Comparison of ENCODE assay signal across 19 mouse cellular contexts in the genomic region with DNA sequence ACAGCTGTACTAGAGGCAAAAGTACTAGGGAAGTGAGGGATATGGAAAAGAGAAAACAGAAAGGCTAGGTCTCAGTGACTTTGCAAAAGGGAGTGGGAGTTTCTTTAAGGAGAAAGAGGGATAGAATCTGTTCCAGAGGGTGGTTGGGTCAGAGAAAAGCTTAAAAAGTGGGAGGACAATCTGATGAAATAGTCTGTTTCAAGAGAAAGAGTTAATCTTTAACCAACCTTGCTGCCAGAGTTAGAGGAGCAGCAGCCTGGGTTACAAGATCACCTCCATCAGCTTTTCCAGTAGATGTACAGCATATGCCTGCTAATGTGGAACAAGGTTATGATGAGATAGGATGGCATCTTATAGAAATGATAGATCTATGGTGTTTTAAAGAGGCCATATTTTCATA.
"Had no signal": no experiment of that assay in that cellular context is flagged by ENCODE, and none has a peak within 500 bp of the region (broad histone marks: within the 10 kb centered on the region; RNA-seq: fewer than 3 reads in every experiment).

No protein-coding gene starts in this region.

- DNase-seq: lung, adult 18-20 months; lung, postnatal 10 days; lung, postnatal 4 days; midbrain, embryonic 14.5 days; retina, postnatal 1 day; right cerebral cortex, adult 18-20 months; right cerebral cortex, postnatal 25 days; right cerebral cortex, postnatal 4 days; spleen, adult 18-20 months; thymus, adult 18-20 months; thymus, postnatal 14 days; thymus, postnatal 36 days had no signal

- H3K4me2 ChIP-seq: lung, embryonic 14.5 days; midbrain, embryonic 12.5 days; neural tube, embryonic 13.5 days; neural tube, embryonic 15.5 days had no signal

- H3K9me3 ChIP-seq: midbrain, embryonic 10.5 days; midbrain, embryonic 12.5 days; neural tube, embryonic 15.5 days had no signal

- H3K27me3 ChIP-seq: midbrain, embryonic 12.5 days; neural tube, embryonic 13.5 days; neural tube, embryonic 15.5 days had no signal

- ATAC-seq: midbrain, embryonic 16.5 days had no signal

- H3K36me3 ChIP-seq: midbrain, embryonic 10.5 days; midbrain, embryonic 12.5 days; neural tube, embryonic 13.5 days; neural tube, embryonic 15.5 days had no signal

- H3K4me1 ChIP-seq: midbrain, embryonic 10.5 days; midbrain, embryonic 12.5 days; neural tube, embryonic 13.5 days; neural tube, embryonic 15.5 days had no signal

- H3K9ac ChIP-seq: lung, embryonic 14.5 days; midbrain, embryonic 12.5 days; neural tube, embryonic 13.5 days; neural tube, embryonic 15.5 days had no signal

- H3K27ac ChIP-seq: midbrain, embryonic 10.5 days; midbrain, embryonic 12.5 days; neural tube, embryonic 13.5 days; neural tube, embryonic 15.5 days had no signal

- H3K4me3 ChIP-seq: midbrain, embryonic 10.5 days; midbrain, embryonic 12.5 days; myocyte; neural tube, embryonic 13.5 days; neural tube, embryonic 15.5 days had no signal
